Mouse (Mus musculus): ENCODE data around the gene Sema6c.

DNA sequence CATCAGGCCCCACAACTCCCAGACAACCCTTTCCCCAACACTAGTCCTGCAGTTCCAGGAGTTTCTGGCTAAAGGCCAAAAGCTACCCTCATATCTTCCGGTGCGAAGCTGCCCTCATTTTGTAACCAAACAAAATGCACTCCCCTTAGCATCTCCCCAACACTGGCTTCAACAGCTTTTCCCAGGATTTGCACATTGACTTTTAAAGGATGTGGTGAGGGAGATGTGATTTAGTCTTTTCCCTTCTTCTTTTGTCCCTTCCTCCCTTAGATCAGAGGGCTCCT is 2.0 kb downstream of the Sema6c start:
- no peak for TF ChIP-seq POLR2A (IDR thresholded peaks at IDR 0.05; ENCODE audit: borderline replicate concordance, extremely low read depth, low read depth, low read length)
- TF ChIP-seq CTCF (IDR thresholded peaks at IDR 0.05; ENCODE audit: insufficient read depth, low read length) = no peak

Data from lung, adult 2 months (tissue).